Mouse (Mus musculus): Measurements from ENCODE around the gene Atl1. TPM values are rescaled to one million over a fixed set of nuclear protein-coding genes. Genes with fewer than 3 reads are reported as not detected.

Gene Atl1
- polyA plus RNA-seq, 1 experiment from 2014 or later: 3.9 TPM

- Histone ChIP-seq H3K27ac (ENCODE audit: low read length) (no peak overlapping the region), H3K4me3 (ENCODE audit: low read length) (no peak overlapping the region), H3K36me3 (ENCODE audit: control insufficient read depth, insufficient read depth, low read length) (no peaks in the 10 kb centered on the region), H3K27me3 (ENCODE audit: control insufficient read depth, insufficient read depth, low read depth, low read length) (no peaks in the 10 kb centered on the region), H3K9ac (ENCODE audit: low read length) (no peak overlapping the region), H3K4me2 (ENCODE audit: low read depth, low read length) (no peak overlapping the region), H3K4me1 (replicated peaks; ENCODE audit: control insufficient read depth, insufficient read depth, low read length) (no peaks in the 10 kb centered on the region; the same call in 1 of the 2 replicates), H3K9me3 (ENCODE audit: control insufficient read depth, low read length) (no peaks in the 10 kb centered on the region)
- 89% methylated on average over 5 of the region's 5 CpGs for WGBS
- ATAC-seq (ENCODE audit: low read depth): no peak
These were observed 53.4 kb downstream of the Atl1 start for GRCm38 (mm10) chr12:69945861-69946260.

GRCm38 (mm10) chr12:69947502-69947901, 55.1 kb downstream of the Atl1 start:
- H3K4me3 ChIP-seq (ENCODE audit: low read length): no peak overlapping the region
- no peak for ATAC-seq (ENCODE audit: low read depth)
- no peak overlapping the region for H3K27ac ChIP-seq (ENCODE audit: low read length)
- no peak overlapping the region for H3K4me2 ChIP-seq (ENCODE audit: low read depth, low read length)
- H3K27me3 ChIP-seq (ENCODE audit: control insufficient read depth, insufficient read depth, low read depth, low read length): no peaks in the 10 kb centered on the region
- WGBS: 58% methylated on average over 3 of the region's 3 CpGs
- no peaks in the 10 kb centered on the region for H3K9me3 ChIP-seq (ENCODE audit: control insufficient read depth, low read length)
- H3K36me3 ChIP-seq (ENCODE audit: control insufficient read depth, insufficient read depth, low read length): no peaks in the 10 kb centered on the region
- H3K4me1 ChIP-seq (replicated peaks; ENCODE audit: control insufficient read depth, insufficient read depth, low read length): no peaks in the 10 kb centered on the region
- no peak overlapping the region for H3K9ac ChIP-seq (ENCODE audit: low read length)

- Histone ChIP-seq H3K9me3 (ENCODE audit: control insufficient read depth, low read length) (no peaks in the 10 kb centered on the region), H3K27ac (ENCODE audit: low read length) (no peak overlapping the region), H3K36me3 (ENCODE audit: control insufficient read depth, insufficient read depth, low read length) (peaks cover 11% of the 10 kb centered on the region), H3K4me1 (replicated peaks; ENCODE audit: control insufficient read depth, insufficient read depth, low read length) (no peaks in the 10 kb centered on the region), H3K9ac (ENCODE audit: low read length) (no peak overlapping the region), H3K4me3 (ENCODE audit: low read length) (no peak overlapping the region), H3K27me3 (ENCODE audit: control insufficient read depth, insufficient read depth, low read depth, low read length) (no peaks in the 10 kb centered on the region), H3K4me2 (ENCODE audit: low read depth, low read length) (no peak overlapping the region)
- WGBS: 80% methylated on average over 2 of the region's 2 CpGs
- ATAC-seq (ENCODE audit: low read depth): no peak
These were observed 65.0 kb downstream of the Atl1 start for GRCm38 (mm10) chr12:69957378-69957777.

GRCm38 (mm10) chr12:69962468-69962867, 70.1 kb downstream of the Atl1 start:
- ATAC-seq (ENCODE audit: low read depth): no peak
- Histone ChIP-seq H3K9ac (ENCODE audit: low read length) (no peak overlapping the region), H3K27ac (ENCODE audit: low read length) (no peak overlapping the region), H3K36me3 (ENCODE audit: control insufficient read depth, insufficient read depth, low read length) (peaks cover 22% of the 10 kb centered on the region), H3K4me2 (ENCODE audit: low read depth, low read length) (no peak overlapping the region), H3K27me3 (ENCODE audit: control insufficient read depth, insufficient read depth, low read depth, low read length) (no peaks in the 10 kb centered on the region), H3K4me3 (ENCODE audit: low read length) (no peak overlapping the region), H3K4me1 (replicated peaks; ENCODE audit: control insufficient read depth, insufficient read depth, low read length) (no peaks in the 10 kb centered on the region), H3K9me3 (ENCODE audit: control insufficient read depth, low read length) (no peaks in the 10 kb centered on the region)
- 58% methylated on average over 4 of the region's 4 CpGs for WGBS

- Histone ChIP-seq H3K27me3 (ENCODE audit: control insufficient read depth, insufficient read depth, low read depth, low read length) (no peaks in the 10 kb centered on the region), H3K4me2 (ENCODE audit: low read depth, low read length) (no peak overlapping the region), H3K4me1 (replicated peaks; ENCODE audit: control insufficient read depth, insufficient read depth, low read length) (no peaks in the 10 kb centered on the region), H3K9me3 (ENCODE audit: control insufficient read depth, low read length) (no peaks in the 10 kb centered on the region), H3K27ac (ENCODE audit: low read length) (no peak overlapping the region), H3K36me3 (ENCODE audit: control insufficient read depth, insufficient read depth, low read length) (peaks cover 27% of the 10 kb centered on the region), H3K9ac (ENCODE audit: low read length) (no peak overlapping the region), H3K4me3 (ENCODE audit: low read length) (no peak overlapping the region)
- 81% methylated on average over 6 of the region's 6 CpGs for WGBS
- ATAC-seq (ENCODE audit: low read depth): no peak
These were observed 70.7 kb downstream of the Atl1 start for GRCm38 (mm10) chr12:69963141-69963540.

GRCm38 (mm10) chr12:69965644-69966043, 73.2 kb downstream of the Atl1 start:
- 70% methylated on average over 3 of the region's 3 CpGs for WGBS

GRCm38 (mm10) chr12:69966071-69966470, 73.7 kb downstream of the Atl1 start:
- no peak overlapping the region for H3K4me3 ChIP-seq (ENCODE audit: low read length)
- H3K4me1 ChIP-seq (replicated peaks; ENCODE audit: control insufficient read depth, insufficient read depth, low read length): no peaks in the 10 kb centered on the region
- WGBS: 47% methylated on average over 5 of the region's 5 CpGs
- ATAC-seq (ENCODE audit: low read depth): peak; percentile 62; the same call in 1 of the 2 replicates
- no peaks in the 10 kb centered on the region for H3K27me3 ChIP-seq (ENCODE audit: control insufficient read depth, insufficient read depth, low read depth, low read length)
- no peak overlapping the region; the same call in 1 of the 2 replicates for H3K9ac ChIP-seq (ENCODE audit: low read length)
- no peak overlapping the region for H3K4me2 ChIP-seq (ENCODE audit: low read depth, low read length)
- peaks cover 37% of the 10 kb centered on the region for H3K36me3 ChIP-seq (ENCODE audit: control insufficient read depth, insufficient read depth, low read length)
- H3K9me3 ChIP-seq (ENCODE audit: control insufficient read depth, low read length): no peaks in the 10 kb centered on the region
- H3K27ac ChIP-seq (ENCODE audit: low read length): 0 out of 2 replicates have a peak overlapping the region, but pooled peaks have one; percentile 29

More at GRCm38 (mm10) chr12:69965644-69966043, 73.2 kb downstream of the Atl1 start:
- H3K9ac ChIP-seq (ENCODE audit: low read length): no peak overlapping the region
- H3K36me3 ChIP-seq (ENCODE audit: control insufficient read depth, insufficient read depth, low read length): peaks cover 38% of the 10 kb centered on the region
- no peak overlapping the region for H3K4me3 ChIP-seq (ENCODE audit: low read length)
- H3K9me3 ChIP-seq (ENCODE audit: control insufficient read depth, low read length): no peaks in the 10 kb centered on the region
- H3K27ac ChIP-seq (ENCODE audit: low read length): no peak overlapping the region
- H3K27me3 ChIP-seq (ENCODE audit: control insufficient read depth, insufficient read depth, low read depth, low read length): no peaks in the 10 kb centered on the region
- ATAC-seq (ENCODE audit: low read depth): no peak
- no peak overlapping the region for H3K4me2 ChIP-seq (ENCODE audit: low read depth, low read length)
- no peaks in the 10 kb centered on the region for H3K4me1 ChIP-seq (replicated peaks; ENCODE audit: control insufficient read depth, insufficient read depth, low read length)

GRCm38 (mm10) chr12:69967112-69967511, 74.7 kb downstream of the Atl1 start:
- Histone ChIP-seq H3K4me2 (ENCODE audit: low read depth, low read length) (no peak overlapping the region), H3K4me3 (ENCODE audit: low read length) (no peak overlapping the region), H3K27ac (ENCODE audit: low read length) (no peak overlapping the region), H3K36me3 (ENCODE audit: control insufficient read depth, insufficient read depth, low read length) (peaks cover 29% of the 10 kb centered on the region), H3K9me3 (ENCODE audit: control insufficient read depth, low read length) (no peaks in the 10 kb centered on the region), H3K4me1 (replicated peaks; ENCODE audit: control insufficient read depth, insufficient read depth, low read length) (no peaks in the 10 kb centered on the region), H3K27me3 (ENCODE audit: control insufficient read depth, insufficient read depth, low read depth, low read length) (no peaks in the 10 kb centered on the region), H3K9ac (ENCODE audit: low read length) (no peak overlapping the region)
- 83% methylated on average over 6 of the region's 6 CpGs for WGBS
- ATAC-seq (ENCODE audit: low read depth): no peak

- Histone ChIP-seq H3K27ac (ENCODE audit: low read length) (no peak overlapping the region), H3K4me3 (ENCODE audit: low read length) (no peak overlapping the region), H3K4me1 (replicated peaks; ENCODE audit: control insufficient read depth, insufficient read depth, low read length) (no peaks in the 10 kb centered on the region), H3K9me3 (ENCODE audit: control insufficient read depth, low read length) (no peaks in the 10 kb centered on the region), H3K36me3 (ENCODE audit: control insufficient read depth, insufficient read depth, low read length) (peaks cover 25% of the 10 kb centered on the region), H3K9ac (ENCODE audit: low read length) (no peak overlapping the region), H3K4me2 (ENCODE audit: low read depth, low read length) (no peak overlapping the region), H3K27me3 (ENCODE audit: control insufficient read depth, insufficient read depth, low read depth, low read length) (no peaks in the 10 kb centered on the region)
- WGBS: 60% methylated on average over 5 of the region's 5 CpGs
- ATAC-seq (ENCODE audit: low read depth): peak; percentile 51; the same call in 1 of the 2 replicates
These were observed 75.7 kb downstream of the Atl1 start for GRCm38 (mm10) chr12:69968154-69968553.

- Histone ChIP-seq H3K4me1 (replicated peaks; ENCODE audit: control insufficient read depth, insufficient read depth, low read length) (0 out of 2 replicates have a peak, but pooled peaks cover 3% of the 10 kb centered on the region), H3K4me3 (ENCODE audit: low read length) (no peak overlapping the region), H3K4me2 (ENCODE audit: low read depth, low read length) (no peak overlapping the region), H3K27ac (ENCODE audit: low read length) (no peak overlapping the region), H3K36me3 (ENCODE audit: control insufficient read depth, insufficient read depth, low read length) (peaks cover 15% of the 10 kb centered on the region), H3K27me3 (ENCODE audit: control insufficient read depth, insufficient read depth, low read depth, low read length) (no peaks in the 10 kb centered on the region), H3K9ac (ENCODE audit: low read length) (no peak overlapping the region), H3K9me3 (ENCODE audit: control insufficient read depth, low read length) (no peaks in the 10 kb centered on the region)
- no peak for ATAC-seq (ENCODE audit: low read depth)
These were observed 81.3 kb downstream of the Atl1 start for GRCm38 (mm10) chr12:69973666-69974065.

Measured in lung, embryonic 16.5 days (tissue).